Mouse (Mus musculus) left cerebral cortex, postnatal 36 days (tissue): ENCODE data around the gene St3gal2. TPM values are rescaled to one million over a fixed set of nuclear protein-coding genes. Genes with fewer than 3 reads are reported as not detected.

Experiments used
- DNase-seq, 2 experiments: peaks; one replicate each; pipeline ENCODE4 v3.0.0; 2021 to 2022; ENCODE audit warnings: low spot score in 2 of 2, mixed read lengths in 1 of 2
- intact Hi-C: fragments of 180-260 bp; cut with DNase I; formaldehyde crosslinking; loops from one replicate; pipeline ENCODE4 v1.15.1; 2025
- total RNA-seq, 2 experiments: library from RNA; stranded (reverse); gene quantifications; 2 replicates each; pipeline ENCODE4 v1.2.3; 2021

Gene St3gal2
- 10 to 100 TPM; 93.3 to 94.1 TPM for total RNA-seq

GRCm38 (mm10) chr8:110919341-110920031 lies at the start of gene St3gal2:
Gene St3gal2, plus strand, starts transcription at chr8:110919922.
- intact Hi-C loops, result loop anchor here (2.0 kb wide), 1 partner anchor 51 kb away; no protein-coding TSS in a partner anchor
- peak; percentile 88 to 90 for DNase-seq

- intact Hi-C loops, result no loop called here
- DNase-seq, result no peak
Measured at GRCm38 (mm10) chr8:110870501-110870900, 49.2 kb upstream of the St3gal2 start.

DNA sequence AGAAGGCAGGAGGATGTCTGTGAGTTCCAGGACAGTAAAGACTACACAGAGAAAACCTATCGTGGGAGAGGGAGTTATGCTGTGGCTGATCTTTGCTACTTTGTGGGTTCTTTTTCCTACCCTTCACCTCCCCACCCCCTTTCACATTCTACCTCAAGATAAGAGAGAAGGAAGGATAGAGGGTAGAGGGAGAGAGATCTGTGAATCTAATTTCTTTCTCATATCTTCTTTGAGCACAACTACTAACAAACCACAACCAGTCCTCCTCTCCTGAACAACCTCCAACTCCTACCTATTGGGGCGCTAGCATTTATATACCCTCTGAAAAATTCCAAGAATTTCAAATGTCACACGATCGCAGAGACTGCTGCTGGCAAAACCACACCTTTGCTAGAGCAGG lies 41.9 kb upstream of the St3gal2 start:
- intact Hi-C loops, result no loop called here
- DNase-seq, result no peak

GRCm38 (mm10) chr8:110881741-110882310 lies 37.9 kb upstream of the St3gal2 start:
- peak; percentile 38 to 60 for DNase-seq
- intact Hi-C loops, result no loop called here

GRCm38 (mm10) chr8:110883824-110884223 lies 35.9 kb upstream of the St3gal2 start:
- intact Hi-C loops, result no loop called here
- DNase-seq, result no peak

GRCm38 (mm10) chr8:110886634-110887033 lies 33.1 kb upstream of the St3gal2 start:
- no peak for DNase-seq
- intact Hi-C loops, result no loop called here

- no peak for DNase-seq
- intact Hi-C loops, result no loop called here
Measured at GRCm38 (mm10) chr8:110887551-110887950, 32.2 kb upstream of the St3gal2 start.

DNA sequence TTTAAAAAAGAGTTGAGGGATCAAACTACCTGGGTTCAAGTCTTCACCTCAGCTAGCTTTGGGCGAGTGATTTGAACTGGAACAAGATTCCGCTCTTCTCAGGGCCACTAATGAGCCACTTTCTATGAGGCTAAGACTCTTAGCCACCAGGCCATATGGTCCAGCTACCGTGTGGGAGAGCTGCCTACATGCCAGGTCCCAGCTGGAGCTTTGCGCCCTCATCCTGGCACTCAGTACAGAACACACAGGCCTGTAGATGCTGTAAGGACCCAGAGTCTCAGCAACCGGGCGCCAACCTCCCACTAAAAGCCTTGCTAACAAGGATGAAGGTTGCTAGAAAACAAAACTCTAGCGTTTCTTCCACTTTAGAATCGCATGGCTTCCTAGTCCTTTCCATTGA lies 31.3 kb upstream of the St3gal2 start:
- intact Hi-C loops, result no loop called here
- DNase-seq, result peak; percentile 22 to 38

- intact Hi-C loops, result no loop called here
- no peak for DNase-seq
Measured at GRCm38 (mm10) chr8:110888860-110889259, 30.9 kb upstream of the St3gal2 start.

GRCm38 (mm10) chr8:110889904-110890470 lies 29.7 kb upstream of the St3gal2 start:
- intact Hi-C loops, result no loop called here
- no peak for DNase-seq

DNA sequence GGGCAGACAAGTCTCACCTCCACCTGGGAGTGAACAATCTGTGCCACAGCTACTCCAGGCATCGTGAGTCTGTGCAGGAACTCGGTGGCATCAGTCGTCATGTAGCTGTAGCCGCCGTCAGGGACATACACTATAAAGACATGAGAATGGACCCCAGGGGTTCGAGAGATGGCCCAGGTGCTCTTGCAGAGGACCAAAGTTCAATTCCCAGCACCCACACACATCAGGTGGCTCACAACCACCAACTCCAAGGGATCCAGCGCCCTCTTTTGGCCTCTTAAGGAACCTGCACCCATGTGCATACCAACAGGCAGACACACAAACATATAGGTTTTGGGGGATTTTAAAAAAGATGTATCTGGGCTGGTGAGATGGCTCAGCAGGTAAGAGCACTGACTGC lies 27.7 kb upstream of the St3gal2 start:
- intact Hi-C loops, result no loop called here
- no peak for DNase-seq

GRCm38 (mm10) chr8:110892913-110893312 lies 26.8 kb upstream of the St3gal2 start:
- DNase-seq, result no peak
- intact Hi-C loops, result no loop called here

DNA sequence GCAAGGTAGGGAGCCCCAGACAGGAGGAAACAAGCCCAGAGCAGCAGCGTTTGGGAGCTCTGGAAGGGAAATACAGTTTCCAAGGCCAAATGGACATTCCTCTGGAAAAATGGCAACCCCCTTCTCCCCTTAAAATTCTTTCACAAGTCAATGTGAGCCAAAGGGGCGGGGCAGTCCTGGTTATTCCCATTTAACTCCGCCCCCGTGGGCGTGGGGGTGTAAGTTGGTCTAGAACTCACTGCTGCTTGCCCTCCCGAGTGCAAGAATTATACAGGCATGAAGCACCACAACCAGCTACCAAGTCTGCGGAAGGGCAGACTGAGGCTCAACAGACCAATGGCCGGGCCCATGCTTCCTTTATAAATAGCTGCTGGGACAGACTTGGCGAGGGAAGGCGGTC lies 24.9 kb upstream of the St3gal2 start:
- no peak for DNase-seq
- intact Hi-C loops, result no loop called here

DNA sequence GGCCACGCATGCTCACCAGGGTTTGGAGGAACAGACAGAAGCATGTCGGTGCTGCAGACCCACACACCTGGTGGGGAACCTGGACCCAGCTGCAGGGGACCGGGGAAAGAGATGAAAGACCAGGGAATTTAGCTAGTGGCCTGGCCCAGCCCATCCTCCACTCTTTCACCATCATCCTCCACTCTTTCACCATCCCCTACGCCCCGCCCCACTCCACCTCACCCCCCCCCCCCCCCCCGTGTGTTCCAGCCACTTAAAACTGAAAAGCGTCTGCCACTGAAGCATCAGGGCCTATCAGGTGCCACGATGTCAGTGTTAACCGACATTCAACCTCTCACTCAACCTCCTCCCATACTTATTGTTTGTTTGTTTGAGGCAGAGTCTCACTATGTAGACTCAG lies 24.5 kb upstream of the St3gal2 start:
- intact Hi-C loops, result no loop called here
- DNase-seq, result no peak

- intact Hi-C loops, result no loop called here
- DNase-seq, result no peak
Measured at GRCm38 (mm10) chr8:110895812-110896211, 23.9 kb upstream of the St3gal2 start.

DNA sequence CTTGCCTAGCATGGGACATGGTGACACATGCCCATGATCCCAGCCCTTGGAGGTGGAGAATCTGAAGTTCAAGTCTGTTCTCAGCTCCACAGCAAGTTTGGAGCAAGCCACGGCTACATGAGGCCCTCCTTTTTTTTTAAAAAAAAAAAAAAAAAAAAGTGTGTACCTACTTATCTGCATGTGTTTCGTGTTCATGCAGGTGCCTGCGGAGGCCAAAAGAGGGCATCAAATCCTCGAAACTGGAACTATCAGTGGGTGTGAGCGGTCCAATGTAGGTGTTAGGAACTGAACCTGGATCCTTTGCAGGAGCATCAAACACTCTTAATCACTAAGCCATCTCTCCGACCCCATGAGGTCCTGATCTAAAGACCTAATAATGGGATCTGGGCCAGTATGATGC lies 22.2 kb upstream of the St3gal2 start:
- intact Hi-C loops, result no loop called here
- DNase-seq, result no peak

DNA sequence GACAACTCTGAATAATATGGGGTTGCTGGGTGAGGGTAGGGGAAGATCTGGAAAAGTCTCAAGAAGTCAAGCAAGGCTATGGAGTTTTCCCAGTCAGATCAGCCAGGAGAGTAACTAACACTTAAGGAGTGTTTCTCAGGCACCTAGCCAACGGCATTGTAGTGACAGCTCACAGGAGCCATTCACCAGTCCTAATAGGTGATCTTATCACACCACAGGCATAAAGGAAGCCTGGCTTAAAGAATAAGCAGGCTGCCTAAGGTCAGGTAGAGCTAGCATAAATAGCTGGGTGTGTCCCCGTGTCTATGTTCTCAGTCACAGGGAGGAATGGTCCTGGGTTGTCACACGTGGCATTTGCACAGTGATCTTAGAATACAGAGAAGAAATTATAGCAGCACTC lies 18.7 kb upstream of the St3gal2 start:
- intact Hi-C loops, result no loop called here
- DNase-seq, result no peak

- DNase-seq, result peak; percentile 85 to 89
- intact Hi-C loops, result no loop called here
Measured at GRCm38 (mm10) chr8:110901839-110902578, 17.7 kb upstream of the St3gal2 start, which contains the start of gene Fuk. Gene Fuk, minus strand, starts transcription at chr8:110902488.

GRCm38 (mm10) chr8:110902579-110902965 lies 17.1 kb upstream of the St3gal2 start:
- no peak for DNase-seq
- intact Hi-C loops, result no loop called here

DNA sequence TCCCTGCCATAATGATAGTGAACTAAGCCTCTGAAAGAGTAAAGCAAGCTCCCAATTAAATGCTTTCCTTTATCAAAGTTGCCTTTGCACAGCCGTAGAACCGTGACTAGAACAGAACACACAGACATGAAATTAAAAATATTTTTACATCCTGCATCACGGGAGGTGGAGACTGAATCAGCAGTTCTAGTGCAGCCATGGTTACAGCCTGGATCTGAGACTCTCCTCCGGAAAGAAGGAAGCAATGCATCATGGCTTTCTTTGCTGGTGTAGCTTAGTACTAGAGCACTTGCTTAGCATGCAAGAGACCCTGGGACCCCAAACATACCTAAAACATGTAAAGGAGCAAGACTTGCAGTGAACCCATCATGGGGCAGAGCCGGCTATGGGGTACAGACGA lies 14.3 kb upstream of the St3gal2 start:
- no peak for DNase-seq
- intact Hi-C loops, result no loop called here

GRCm38 (mm10) chr8:110906682-110907081 lies 13.0 kb upstream of the St3gal2 start:
- no peak for DNase-seq
- intact Hi-C loops, result no loop called here
